Mouse (Mus musculus) C2C12 (cell line): ENCODE data around the gene Sp7. TPM values are rescaled to one million over a fixed set of nuclear protein-coding genes. Genes with fewer than 3 reads are reported as not detected.
A peak's percentile ranks its signal among the peaks of the same experiment; 100 is the strongest.

Experiments
- H3K27me3 ChIP-seq: one replicate; pipeline ENCODE4 v1.6.1; 2011; ENCODE audit not compliant: control insufficient read depth, insufficient read depth, insufficient read length
- H3K36me3 ChIP-seq: one replicate; pipeline ENCODE4 v1.6.1; 2011; ENCODE audit not compliant: control insufficient read depth, insufficient read depth
- H3K4me3 ChIP-seq: one replicate; pipeline ENCODE4 v1.5.1; 2011; ENCODE audit warnings: mild to moderate bottlenecking, control low read depth; ENCODE audit not compliant: poor library complexity, insufficient read depth, severe bottlenecking
- H3K79me2 ChIP-seq: one replicate; pipeline ENCODE4 v1.6.1; 2011; ENCODE audit not compliant: control insufficient read depth, insufficient read depth
- H3K79me3 ChIP-seq: one replicate; pipeline ENCODE4 v1.6.1; 2011; ENCODE audit warnings: low read depth, control low read depth
- H3ac ChIP-seq: one replicate; pipeline ENCODE3; 2011; ENCODE audit warnings: low read depth; ENCODE audit not compliant: control insufficient read depth, insufficient read length
- CEBPB ChIP-seq: IDR thresholded peaks from one replicate; pipeline ENCODE4 v1.6.1; 2011; ENCODE audit warnings: low read depth, mild to moderate bottlenecking, control low read depth, moderate library complexity
- CTCF ChIP-seq: IDR thresholded peaks from one replicate; pipeline ENCODE4 v1.5.1; 2011; ENCODE audit not compliant: control insufficient read depth, insufficient read depth, insufficient read length
- FOSL1 ChIP-seq: IDR thresholded peaks from one replicate; pipeline ENCODE4 v1.8.0; 2011; ENCODE audit warnings: mild to moderate bottlenecking, low read length; ENCODE audit not compliant: poor library complexity, insufficient read depth, severe bottlenecking
- MAX ChIP-seq: IDR thresholded peaks from one replicate; pipeline ENCODE4 v1.6.1; 2011; ENCODE audit warnings: mild to moderate bottlenecking, control low read depth
- MYOD1 ChIP-seq: IDR thresholded peaks from one replicate; pipeline ENCODE4 v1.6.1; 2011; ENCODE audit warnings: low read depth; ENCODE audit not compliant: control insufficient read depth, insufficient read length
- MYOG ChIP-seq: IDR thresholded peaks from one replicate; pipeline ENCODE4 v1.6.1; 2011; ENCODE audit not compliant: control insufficient read depth, insufficient read length; ENCODE audit errors: extremely low read depth
- USF1 ChIP-seq: IDR thresholded peaks from one replicate; pipeline ENCODE4 v1.6.1; 2011; ENCODE audit warnings: low read depth, mild to moderate bottlenecking, control low read depth, moderate library complexity
- polyA plus RNA-seq: library from polyadenylated mRNA; unstranded; fragments of >200 nt; fragmentation: generic; extraction: Trizol; gene quantifications from one replicate; pipeline ENCODE4 v1.2.1, GENCODE M21; 2012; ENCODE audit warnings: missing spikeins

Gene Sp7
- polyA plus RNA-seq, 1 experiment = 10.8 TPM

DNA sequence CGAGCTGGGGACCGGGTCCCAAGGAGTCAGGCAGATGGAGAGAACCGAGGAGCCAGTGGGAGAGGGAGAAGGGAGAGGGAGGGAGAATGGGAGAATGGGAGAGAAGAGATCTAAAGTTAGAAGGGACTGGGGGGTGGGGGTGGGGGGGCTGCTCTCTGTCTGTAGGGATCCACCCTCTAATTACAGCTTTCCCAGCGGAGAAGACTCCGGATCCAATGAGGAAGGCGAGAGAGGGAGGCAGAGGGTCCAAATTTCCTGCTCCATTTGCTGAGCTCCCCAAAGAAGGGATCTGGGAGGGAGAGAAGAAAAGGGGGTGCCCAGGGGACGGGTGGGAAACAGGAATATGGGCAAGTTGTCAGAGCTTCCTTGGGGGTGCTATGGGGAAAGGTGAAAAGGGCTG is 744 bp downstream of the Sp7 start:
- no peak overlapping the region for H3ac ChIP-seq
- no peaks in the 10 kb centered on the region for H3K79me3 ChIP-seq
- TF ChIP-seq USF1 (no peak), FOSL1 (no peak), CEBPB (no peak), CTCF (no peak), MYOD1 (no peak), MYOG (no peak), MAX (no peak)
- peak overlapping the region; percentile 18 for H3K4me3 ChIP-seq
- no peaks in the 10 kb centered on the region for H3K27me3 ChIP-seq
- no peaks in the 10 kb centered on the region for H3K36me3 ChIP-seq
- no peaks in the 10 kb centered on the region for H3K79me2 ChIP-seq

DNA sequence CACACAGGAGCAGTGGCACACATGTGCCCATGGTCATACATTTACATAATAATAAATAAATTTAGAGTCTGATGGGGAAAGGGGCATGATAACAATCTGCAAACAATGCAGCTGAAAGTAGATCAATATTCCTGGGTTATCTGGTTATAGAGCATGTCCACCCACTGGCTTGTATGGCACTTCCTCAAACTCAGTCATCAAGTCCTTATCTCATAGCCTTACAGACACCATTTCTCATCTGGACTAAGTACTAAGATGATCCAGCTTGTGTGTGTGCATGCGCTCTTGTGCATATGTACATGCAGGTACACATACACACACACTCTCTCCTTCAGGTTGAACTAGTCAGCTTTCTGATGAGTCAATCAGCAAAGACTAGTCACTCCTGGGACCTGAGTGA is 2.3 kb downstream of the Sp7 start:
- H3K27me3 ChIP-seq = no peaks in the 10 kb centered on the region
- no peak overlapping the region for H3ac ChIP-seq
- no peak for TF ChIP-seq USF1
- no peak for TF ChIP-seq MAX
- no peak for TF ChIP-seq MYOD1
- no peak for TF ChIP-seq CTCF
- TF ChIP-seq MYOG = no peak
- TF ChIP-seq FOSL1 = no peak
- TF ChIP-seq CEBPB = no peak
- H3K79me2 ChIP-seq = no peaks in the 10 kb centered on the region
- no peaks in the 10 kb centered on the region for H3K36me3 ChIP-seq
- no peaks in the 10 kb centered on the region for H3K79me3 ChIP-seq
- H3K4me3 ChIP-seq = no peak overlapping the region

DNA sequence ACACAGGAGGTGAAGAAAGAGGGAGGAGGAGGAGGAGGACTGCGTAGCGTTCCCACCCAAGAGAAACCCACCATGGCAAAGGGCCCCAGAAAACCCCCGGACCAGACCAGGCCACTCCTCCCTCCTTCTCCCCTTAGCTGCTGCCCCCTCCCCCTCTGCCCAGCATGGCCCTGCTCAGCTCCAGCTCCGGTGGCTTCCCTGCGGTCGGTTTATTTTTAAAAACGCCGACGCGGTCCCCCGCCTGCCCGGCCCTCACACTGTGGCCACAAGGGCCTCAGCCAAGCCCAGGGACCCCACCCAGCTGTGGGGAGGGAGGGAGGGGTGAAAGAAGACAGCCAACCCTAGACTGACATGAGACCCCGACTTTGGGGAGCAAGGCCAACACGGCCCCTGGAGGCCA is 4.3 kb downstream of the Sp7 start:
- TF ChIP-seq FOSL1 (no peak), MYOD1 (no peak), MAX (no peak), CTCF (no peak), MYOG (no peak), USF1 (no peak), CEBPB (no peak)
- Histone ChIP-seq H3K36me3 (no peaks in the 10 kb centered on the region), H3K27me3 (no peaks in the 10 kb centered on the region), H3K79me3 (no peaks in the 10 kb centered on the region), H3K79me2 (no peaks in the 10 kb centered on the region), H3ac (no peak overlapping the region), H3K4me3 (no peak overlapping the region)

DNA sequence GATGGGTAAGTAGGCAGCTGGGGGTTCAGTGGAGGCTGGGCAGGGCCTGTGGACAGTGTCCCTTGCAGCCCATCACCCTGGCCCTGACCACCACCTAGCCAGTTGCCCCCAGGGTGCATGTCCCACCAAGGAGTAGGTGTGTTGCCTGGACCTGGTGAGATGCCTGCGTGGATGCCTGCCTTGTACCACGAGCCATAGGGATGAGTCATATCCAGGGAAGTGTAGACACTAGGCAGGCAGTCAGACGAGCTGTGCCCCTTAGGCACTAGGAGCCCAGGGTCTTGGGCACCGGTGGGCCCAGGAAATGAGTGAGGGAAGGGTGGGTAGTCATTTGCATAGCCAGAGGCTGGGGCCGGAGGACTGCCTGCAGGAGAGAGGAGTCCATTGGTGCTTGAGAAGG is 8.1 kb downstream of the Sp7 start:
- H3K27me3 ChIP-seq = no peaks in the 10 kb centered on the region
- TF ChIP-seq USF1 (no peak), MYOD1 (no peak), CEBPB (no peak), FOSL1 (no peak), MYOG (no peak), MAX (no peak), CTCF (no peak)
- H3K79me3 ChIP-seq = no peaks in the 10 kb centered on the region
- H3K4me3 ChIP-seq = no peak overlapping the region
- no peaks in the 10 kb centered on the region for H3K79me2 ChIP-seq
- no peak overlapping the region for H3ac ChIP-seq
- no peaks in the 10 kb centered on the region for H3K36me3 ChIP-seq

DNA sequence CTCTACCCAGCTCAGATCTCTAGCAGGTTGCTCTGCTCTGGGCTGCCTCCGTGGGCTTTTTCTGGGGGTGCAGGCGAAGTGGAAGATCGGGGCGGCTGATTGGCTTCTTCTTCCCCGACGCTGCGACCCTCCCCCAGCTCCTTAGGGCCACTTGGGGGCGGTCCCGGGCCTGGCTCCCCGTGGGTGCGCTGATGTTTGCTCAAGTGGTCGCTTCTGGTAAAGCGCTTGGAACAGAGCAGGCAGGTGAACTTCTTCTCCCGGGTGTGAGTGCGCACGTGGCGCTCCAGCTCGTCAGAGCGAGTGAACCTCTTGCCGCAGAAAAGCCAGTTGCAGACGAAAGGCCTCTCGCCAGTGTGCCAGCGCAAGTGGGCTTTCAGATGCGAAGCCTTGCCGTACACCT is 8.9 kb downstream of the Sp7 start:
- H3K79me3 ChIP-seq = no peaks in the 10 kb centered on the region
- H3K4me3 ChIP-seq = no peak overlapping the region
- no peaks in the 10 kb centered on the region for H3K36me3 ChIP-seq
- H3K79me2 ChIP-seq = no peaks in the 10 kb centered on the region
- H3ac ChIP-seq = no peak overlapping the region
- no peaks in the 10 kb centered on the region for H3K27me3 ChIP-seq
- TF ChIP-seq MAX (no peak), FOSL1 (no peak), MYOG (no peak), MYOD1 (no peak)
